Comparison of ENCODE assay signal across 8 mouse cellular contexts in the genomic region with DNA sequence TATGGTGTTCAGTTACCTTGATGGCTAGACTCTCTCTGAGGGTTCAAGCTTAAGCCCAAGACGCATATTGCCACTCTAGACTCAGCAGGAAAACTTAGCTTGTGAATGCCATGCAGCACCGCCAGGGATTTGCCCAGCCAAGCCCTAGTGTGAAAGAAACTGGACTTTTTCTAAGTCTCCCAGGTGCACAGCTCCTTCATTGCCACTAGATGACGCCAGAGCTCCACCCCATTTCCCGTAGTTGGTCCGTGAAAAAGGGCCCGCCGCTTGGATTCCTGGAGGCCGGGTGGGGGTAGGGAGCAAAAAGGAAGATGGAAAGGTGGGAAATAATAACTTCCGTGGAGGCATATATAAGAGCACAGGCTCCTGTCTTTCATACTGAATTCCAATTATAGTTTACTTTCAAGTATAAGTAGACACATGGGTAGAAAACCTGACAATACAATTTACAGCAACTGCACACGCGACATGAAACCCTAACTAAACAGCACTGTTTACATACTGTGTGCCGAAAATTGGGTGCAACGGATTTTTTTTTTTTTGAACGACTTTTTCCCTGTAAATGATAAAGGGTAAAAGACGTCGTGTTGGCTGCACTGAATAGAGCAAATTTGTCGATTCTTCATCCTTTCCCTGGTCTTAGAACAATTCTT. TPM values are rescaled to one million over a fixed set of nuclear protein-coding genes. Genes with fewer than 3 reads are reported as not detected.
A peak's percentile ranks its signal among the peaks of the same experiment; 100 is the strongest.
DNase-seq lines count a peak whose midpoint lies in the region; ATAC-seq and TF ChIP-seq lines count a peak whose summit lies in the region.

No protein-coding gene starts in this region.

- H3K4me3 ChIP-seq in spleen, adult 2 months (ENCODE audit: extremely low read depth, insufficient read depth, insufficient read length) = no peak overlapping the region
- no peak overlapping the region for H3K4me3 ChIP-seq in forebrain, embryonic 13.5 days
- peak overlapping the region; percentile 13; the same call in 1 of the 2 replicates for H3K4me3 ChIP-seq in hindbrain, embryonic 16.5 days (ENCODE audit: low read length)
- H3K4me3 ChIP-seq in limb, embryonic 15.5 days = peak overlapping the region; percentile 19

- H3K4me1 ChIP-seq in spleen, adult 2 months (ENCODE audit: control insufficient read depth, insufficient read depth, insufficient read length) = no peaks in the 10 kb centered on the region
- H3K4me1 ChIP-seq in forebrain, embryonic 13.5 days = no peaks in the 10 kb centered on the region
- H3K4me1 ChIP-seq in hindbrain, embryonic 16.5 days (ENCODE audit: control insufficient read depth, insufficient read depth, low read depth, low read length) = no peaks in the 10 kb centered on the region
- H3K4me1 ChIP-seq in limb, embryonic 15.5 days = peaks cover 12% of the 10 kb centered on the region

- TF ChIP-seq CTCF in spleen, adult 2 months (IDR thresholded peaks at IDR 0.05; ENCODE audit: extremely low read depth, insufficient read depth, insufficient read length, insufficient replicate concordance) = peak; percentile 66; the same call in 1 of the 2 replicates

- no peak overlapping the region for H3K9ac ChIP-seq in forebrain, embryonic 13.5 days
- H3K9ac ChIP-seq in hindbrain, embryonic 16.5 days (ENCODE audit: low read depth, low read length) = no peak overlapping the region
- H3K9ac ChIP-seq in limb, embryonic 15.5 days = no peak overlapping the region

- WGBS in spleen, adult 2 months = 19% methylated on average over 17 of the region's 17 CpGs
- WGBS in forebrain, embryonic 13.5 days = 21% methylated on average over 17 of the region's 17 CpGs
- 20% methylated on average over 17 of the region's 17 CpGs for WGBS in hindbrain, embryonic 16.5 days
- WGBS in limb, embryonic 15.5 days = 16% methylated on average over 17 of the region's 17 CpGs

- no peak overlapping the region for H3K27ac ChIP-seq in spleen, adult 2 months (ENCODE audit: insufficient read depth, low read length)
- no peak overlapping the region for H3K27ac ChIP-seq in forebrain, embryonic 13.5 days
- no peak overlapping the region for H3K27ac ChIP-seq in hindbrain, embryonic 16.5 days (ENCODE audit: low read depth, low read length)
- H3K27ac ChIP-seq in limb, embryonic 15.5 days = no peak overlapping the region

- no peaks in the 10 kb centered on the region for H3K27me3 ChIP-seq in spleen, adult 2 months (ENCODE audit: control insufficient read depth, insufficient read depth, low read length)
- peaks cover 7% of the 10 kb centered on the region; the same call in 1 of the 2 replicates for H3K27me3 ChIP-seq in forebrain, embryonic 13.5 days
- H3K27me3 ChIP-seq in hindbrain, embryonic 16.5 days (replicated peaks; ENCODE audit: control insufficient read depth, insufficient read depth, low read length) = no peaks in the 10 kb centered on the region; the same call in 1 of the 2 replicates
- peaks cover 19% of the 10 kb centered on the region for H3K27me3 ChIP-seq in limb, embryonic 15.5 days

- ATAC-seq in forebrain, embryonic 13.5 days = peak; percentile 76
- peak; percentile 86 for ATAC-seq in hindbrain, embryonic 16.5 days
- no peak for ATAC-seq in limb, embryonic 15.5 days (ENCODE audit: insufficient number of reproducible peaks, low FRiP score, low TSS enrichment, low read depth)
- ATAC-seq in monocyte, adult 5-6 weeks (replicated peaks; ENCODE audit: insufficient number of reproducible peaks, low FRiP score, low TSS enrichment, poor library complexity, severe bottlenecking) = no peak

- H3K4me2 ChIP-seq in forebrain, embryonic 13.5 days = peak overlapping the region; percentile 43
- H3K4me2 ChIP-seq in hindbrain, embryonic 16.5 days (ENCODE audit: low read length) = peak overlapping the region; percentile 45
- H3K4me2 ChIP-seq in limb, embryonic 15.5 days = peak overlapping the region; percentile 32

- H3K36me3 ChIP-seq in spleen, adult 2 months (ENCODE audit: control insufficient read depth, insufficient read depth, low read length) = no peaks in the 10 kb centered on the region
- no peaks in the 10 kb centered on the region for H3K36me3 ChIP-seq in forebrain, embryonic 13.5 days (ENCODE audit: poor library complexity, severe bottlenecking)
- no peaks in the 10 kb centered on the region for H3K36me3 ChIP-seq in hindbrain, embryonic 16.5 days (ENCODE audit: control insufficient read depth, insufficient read depth, low read length)
- H3K36me3 ChIP-seq in limb, embryonic 15.5 days = no peaks in the 10 kb centered on the region

- DNase-seq in spleen, adult 2 months (ENCODE audit: low read depth in 1 of 2, low spot score in 2 of 2) = no peak
- DNase-seq in spleen, postnatal 14 days (ENCODE audit: low spot score in 2 of 2) = no peak
- peak; percentile 76 for DNase-seq in adrenal gland, postnatal 14 days
- DNase-seq in neural tube, embryonic 10.5 days (ENCODE audit: extremely low spot score, low spot score) = peak; percentile 69

- TF ChIP-seq POLR2A in spleen, adult 2 months (IDR thresholded peaks at IDR 0.05; ENCODE audit: low read depth, low read length) = no peak

- H3K9me3 ChIP-seq in forebrain, embryonic 13.5 days (replicated peaks) = no peaks in the 10 kb centered on the region
- H3K9me3 ChIP-seq in hindbrain, embryonic 16.5 days (ENCODE audit: control insufficient read depth, low read length) = no peaks in the 10 kb centered on the region
- no peaks in the 10 kb centered on the region for H3K9me3 ChIP-seq in limb, embryonic 15.5 days

RNA-seq across cellular contexts. Expression of a gene that starts 13.8 kb away (rescaled TPM):
- polyA plus RNA-seq in spleen, adult 2 months (2012; rRNA removed) = 0.26 TPM in 2 replicates
- 7.1 TPM in 2 replicates for total RNA-seq in adrenal gland, postnatal 14 days (2021)
- polyA plus RNA-seq in forebrain, embryonic 13.5 days (2015; fragmentation: Nextera tagmentation; extraction: Ambion mirVana) = 0.65 and 1.1 TPM in 2 replicates
- 0.63 and 0.84 TPM in 2 replicates for polyA plus RNA-seq in hindbrain, embryonic 16.5 days (2015; fragmentation: Nextera tagmentation; extraction: Ambion mirVana)
- 2.0 and 3.1 TPM in 2 replicates for polyA plus RNA-seq in limb, embryonic 15.5 days (2015; fragmentation: Nextera tagmentation; extraction: Ambion mirVana)
- total RNA-seq in monocyte, adult 5-6 weeks (2017) = 0.10 TPM in 1 of 3 replicates, not detected in the others

Comparison
In these comparisons a context has a peak if more than half of its experiments do, and no peak if none do; other contexts are left out.
1. DNase-seq: peak in adrenal gland, postnatal 14 days (single experiment) and neural tube, embryonic 10.5 days (single experiment); none in spleen, adult 2 months (0 of 2) and spleen, postnatal 14 days (0 of 2).
2. H3K4me3 ChIP-seq: peak in hindbrain, embryonic 16.5 days (single experiment) and limb, embryonic 15.5 days (single experiment); none in spleen, adult 2 months (single experiment) and forebrain, embryonic 13.5 days (single experiment).
3. ATAC-seq: peak in forebrain, embryonic 13.5 days (single experiment) and hindbrain, embryonic 16.5 days (single experiment); none in limb, embryonic 15.5 days (single experiment) and monocyte, adult 5-6 weeks (single experiment).
4. Peak in every context shown above with its lines, with median percentiles within 50 percentile points of each other: H3K4me2 ChIP-seq.